Mouse (Mus musculus) cortical plate, adult 2 months (tissue): ENCODE measurements around the gene Prdm12.

Experiments used
- CTCF ChIP-seq: fragments of 200-500 bp; IDR thresholded peaks from 2 replicates; pipeline ENCODE4 v1.5.1; 2011; ENCODE audit warnings: mild to moderate bottlenecking, control low read depth, low read length; ENCODE audit not compliant: insufficient read depth; ENCODE audit errors: extremely low read depth
- POLR2A ChIP-seq: fragments of 200-500 bp; IDR thresholded peaks from 2 replicates; pipeline ENCODE4 v1.6.1; 2011; ENCODE audit warnings: mild to moderate bottlenecking, low read length, control low read depth; ENCODE audit not compliant: insufficient read depth; ENCODE audit errors: extremely low read depth

DNA sequence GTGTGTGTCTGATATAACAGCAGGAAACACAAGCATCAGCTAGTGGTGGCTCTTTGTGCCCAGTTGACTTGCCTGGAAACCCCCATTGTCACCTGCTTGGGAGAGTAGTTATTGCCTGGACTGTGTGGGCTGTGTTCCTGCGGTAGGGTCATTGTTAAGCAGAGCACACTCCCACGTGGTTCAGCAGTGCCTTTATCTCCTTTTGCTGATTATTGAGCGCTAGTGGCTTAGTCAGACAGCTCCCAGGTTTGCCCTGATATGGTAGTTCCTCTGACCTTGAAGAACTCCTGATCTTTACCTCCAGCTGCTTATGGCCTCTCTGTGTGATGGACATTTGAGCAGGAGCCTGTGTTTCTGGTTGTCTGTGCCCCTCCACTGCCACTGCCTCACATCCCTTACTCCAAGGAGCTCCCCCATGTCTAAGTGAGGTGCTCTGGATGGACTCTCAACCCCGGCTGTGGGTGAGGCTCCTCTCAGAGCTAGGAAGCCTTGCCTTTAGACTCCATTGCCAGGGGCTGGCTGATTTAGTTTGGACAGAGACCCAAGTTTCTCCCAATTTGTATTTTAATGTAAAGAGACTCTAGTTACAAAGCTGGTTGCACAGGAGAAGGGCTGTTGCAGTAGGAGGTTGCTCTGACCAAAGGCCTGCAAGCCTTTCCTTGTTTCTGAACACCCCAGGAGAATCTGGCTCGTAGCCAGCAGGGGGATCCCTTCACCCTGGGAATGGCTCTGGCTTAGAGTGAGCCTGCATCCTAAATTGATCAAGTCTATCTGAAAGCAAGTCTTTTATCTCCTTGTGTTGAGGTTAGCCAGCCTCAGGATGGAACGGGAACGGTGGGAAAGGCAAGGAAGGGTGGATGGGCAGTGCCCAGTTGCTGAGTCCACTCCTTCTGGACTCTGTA lies 61.0 kb downstream of the Prdm12 start:
- TF ChIP-seq CTCF (no peak), POLR2A (no peak)
